ENCODE assay signal across 24 mouse cellular contexts in the genomic region with DNA sequence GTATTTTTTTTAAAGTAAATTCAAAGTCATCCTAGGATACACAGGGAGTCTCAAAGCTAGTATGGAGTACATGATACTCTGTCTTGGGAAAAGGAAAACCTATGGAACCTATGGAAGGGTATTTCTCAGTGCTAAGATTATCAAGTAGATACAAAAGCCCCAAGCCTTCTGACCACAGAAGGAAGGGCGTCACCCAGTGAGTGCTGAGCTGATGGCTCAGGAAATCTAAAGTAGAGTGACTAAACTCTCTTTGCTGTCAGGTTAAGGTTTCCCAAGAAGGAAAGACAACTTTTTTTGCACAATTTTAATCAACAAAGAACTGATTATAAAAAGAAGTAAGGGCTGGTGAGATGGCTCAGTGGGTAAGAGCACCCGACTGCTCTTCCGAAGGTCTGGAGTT. TPM values are rescaled to one million over a fixed set of nuclear protein-coding genes. Genes with fewer than 3 reads are reported as not detected.
DNase-seq lines count a peak whose midpoint lies in the region.
"Had no signal": no experiment of that assay in that cellular context is flagged by ENCODE, and none has a peak within 500 bp of the region (broad histone marks: within the 10 kb centered on the region; RNA-seq: fewer than 3 reads in every experiment).

No protein-coding gene starts in this region.

- H3K4me3 ChIP-seq in macrophage (ENCODE audit: inconsistent target) = no peak overlapping the region
- no peak overlapping the region for H3K4me3 ChIP-seq in heart, embryonic 10.5 days
- H3K4me3 ChIP-seq: embryonic facial prominence, embryonic 12.5 days; embryonic facial prominence, embryonic 15.5 days; forebrain, embryonic 12.5 days; forebrain, embryonic 15.5 days; heart, embryonic 13.5 days had no signal

- 81% methylated on average over 3 of the region's 3 CpGs for WGBS in macrophage (ENCODE audit: missing documents)
- 91% methylated on average over 3 of the region's 3 CpGs for WGBS in heart, embryonic 10.5 days

- peaks cover 15% of the 10 kb centered on the region for H3K4me1 ChIP-seq in heart, embryonic 10.5 days
- H3K4me1 ChIP-seq: embryonic facial prominence, embryonic 12.5 days; embryonic facial prominence, embryonic 15.5 days; forebrain, embryonic 12.5 days; forebrain, embryonic 15.5 days had no signal

- H3K9me3 ChIP-seq in heart, embryonic 10.5 days = no peaks in the 10 kb centered on the region
- H3K9me3 ChIP-seq: embryonic facial prominence, embryonic 12.5 days; embryonic facial prominence, embryonic 15.5 days; forebrain, embryonic 12.5 days; forebrain, embryonic 15.5 days; heart, embryonic 13.5 days had no signal

- no peaks in the 10 kb centered on the region for H3K27me3 ChIP-seq in heart, embryonic 10.5 days (ENCODE audit: insufficient read depth, poor library complexity, severe bottlenecking)
- H3K27me3 ChIP-seq: embryonic facial prominence, embryonic 12.5 days; embryonic facial prominence, embryonic 15.5 days; forebrain, embryonic 12.5 days; forebrain, embryonic 15.5 days; heart, embryonic 13.5 days had no signal

- peaks cover 89% of the 10 kb centered on the region for H3K79me2 ChIP-seq in macrophage (ENCODE audit: inconsistent target)

- DNase-seq in 416B (ENCODE audit: low read depth) = peak; percentile 69
- peak; percentile 10 for DNase-seq in CD4-positive, CD25-positive, alpha-beta regulatory T cell, adult 2 months (ENCODE audit: low read depth, low spot score)
- DNase-seq in T-cell, adult 2 months (ENCODE audit: low spot score) = peak; percentile 6
- DNase-seq in cerebellum, adult 11-12 months = no peak
- DNase-seq in heart, embryonic 10.5 days (ENCODE audit: low spot score) = no peak
- DNase-seq in layer of hippocampus, adult 11-12 months (ENCODE audit: low spot score) = no peak
- DNase-seq in kidney, postnatal 36 days = no peak
- DNase-seq: adrenal gland, postnatal 10 days; adrenal gland, postnatal 36 days; cerebellum, adult 2 months; cerebellum, adult 9-11 months; cerebellum, postnatal 25 days; gastrocnemius, postnatal 25 days; heart, adult 18-20 months; heart, postnatal 14 days; heart, postnatal 4 days had no signal

- peak overlapping the region; percentile 98 for H3K27ac ChIP-seq in macrophage
- no peak overlapping the region for H3K27ac ChIP-seq in heart, embryonic 10.5 days
- H3K27ac ChIP-seq: embryonic facial prominence, embryonic 12.5 days; embryonic facial prominence, embryonic 15.5 days; forebrain, embryonic 12.5 days; forebrain, embryonic 15.5 days; heart, embryonic 13.5 days; hindbrain, embryonic 14.5 days; hindbrain, postnatal 0 days had no signal

- H3K36me3 ChIP-seq in macrophage (ENCODE audit: inconsistent target) = peaks cover 15% of the 10 kb centered on the region; the same call in 1 of the 2 replicates
- H3K36me3 ChIP-seq in heart, embryonic 10.5 days = peaks cover 33% of the 10 kb centered on the region

RNA-seq across cellular contexts. Expression of a gene that starts 22.7 kb away (rescaled TPM):
- total RNA-seq in macrophage (2018; cell fraction: chromatin; rRNA removed) = 10 to 100 TPM; 28.9 to 86.2 (median 49.7) TPM
- 100 to 1,000 TPM; 225 to 367 (median 264) TPM for total RNA-seq in macrophage (2018; cell fraction: cytosol; rRNA removed)
- 10 to 100 TPM; 29.9 to 94.3 (median 69.2) TPM for total RNA-seq in macrophage (2018; cell fraction: nucleus; rRNA removed)
- 216 to 529 TPM (median 268 TPM) in 3 replicates for polyA plus RNA-seq in macrophage (2018)
- 341 and 377 TPM in 2 replicates for polyA plus RNA-seq in heart, embryonic 10.5 days (2016; fragmentation: Nextera tagmentation; extraction: Ambion mirVana)

RNA-seq across cellular contexts. Expression of a gene that starts 28.7 kb away (rescaled TPM):
- total RNA-seq in macrophage (2018; cell fraction: chromatin; rRNA removed) = under 1 TPM in 8 of 26 experiments, not detected in 18; 0.12 to 0.18 (median 0.15) TPM
- total RNA-seq in macrophage (2018; cell fraction: cytosol; rRNA removed) = not detected
- total RNA-seq in macrophage (2018; cell fraction: nucleus; rRNA removed) = under 1 TPM in 5 of 26 experiments, not detected in 21; 0.08 to 0.25 (median 0.18) TPM
- polyA plus RNA-seq in macrophage (2018) = not detected in 3 replicates
- polyA plus RNA-seq in heart, embryonic 10.5 days (2016; fragmentation: Nextera tagmentation; extraction: Ambion mirVana) = 0.28 and 0.49 TPM in 2 replicates
- total RNA-seq: adrenal gland, postnatal 36 days; gastrocnemius, postnatal 25 days had no signal

RNA-seq across cellular contexts. Expression of a gene that starts 32.7 kb away (rescaled TPM):
- total RNA-seq in macrophage (2018; cell fraction: chromatin; rRNA removed) = 1 to 10 TPM in 9 of 26 experiments, under 1 TPM in 17; 0.20 to 2.2 (median 0.70) TPM
- total RNA-seq in macrophage (2018; cell fraction: cytosol; rRNA removed) = under 1 TPM in 14 of 26 experiments, not detected in 12; 0.03 to 0.32 (median 0.05) TPM
- total RNA-seq in macrophage (2018; cell fraction: nucleus; rRNA removed) = 1 to 10 TPM in 6 of 26 experiments, under 1 TPM in 18, not detected in 2; 0.36 to 1.8 (median 0.62) TPM
- 0.03 to 0.11 TPM in 2 of 3 replicates, not detected in the other for polyA plus RNA-seq in macrophage (2018)
- 0.36 and 0.55 TPM in 2 replicates for polyA plus RNA-seq in heart, embryonic 10.5 days (2016; fragmentation: Nextera tagmentation; extraction: Ambion mirVana)

RNA-seq across cellular contexts. Expression of a gene that starts 35.3 kb away (rescaled TPM):
- total RNA-seq in macrophage (2018; cell fraction: chromatin; rRNA removed) = 1 to 10 TPM in 13 of 26 experiments, under 1 TPM in 8, not detected in 5; 0.44 to 4.1 (median 1.3) TPM
- 1 to 10 TPM; 1.3 to 3.9 (median 2.1) TPM for total RNA-seq in macrophage (2018; cell fraction: cytosol; rRNA removed)
- total RNA-seq in macrophage (2018; cell fraction: nucleus; rRNA removed) = 1 to 10 TPM in 14 of 26 experiments, under 1 TPM in 12; 0.35 to 9.0 (median 1.0) TPM
- polyA plus RNA-seq in macrophage (2018) = 1.3 to 7.1 TPM (median 2.0 TPM) in 3 replicates
- 5.6 and 9.8 TPM in 2 replicates for polyA plus RNA-seq in heart, embryonic 10.5 days (2016; fragmentation: Nextera tagmentation; extraction: Ambion mirVana)

RNA-seq across cellular contexts. Expression of a gene that starts 47.5 kb away (rescaled TPM):
- total RNA-seq in macrophage (2018; cell fraction: chromatin; rRNA removed) = 1 to 10 TPM in 22 of 26 experiments, under 1 TPM in 3, not detected in 1; 0.90 to 5.5 (median 2.0) TPM
- 10 to 100 TPM; 39.8 to 84.0 (median 63.6) TPM for total RNA-seq in macrophage (2018; cell fraction: cytosol; rRNA removed)
- total RNA-seq in macrophage (2018; cell fraction: nucleus; rRNA removed) = 10 to 100 TPM in 25 of 26 experiments, 1 to 10 TPM in 1; 8.7 to 57.6 (median 26.1) TPM
- polyA plus RNA-seq in macrophage (2018) = 56.1 to 133 TPM (median 86.1 TPM) in 3 replicates
- 115 and 145 TPM in 2 replicates for polyA plus RNA-seq in heart, embryonic 10.5 days (2016; fragmentation: Nextera tagmentation; extraction: Ambion mirVana)

Comparison
In these comparisons a context has a peak if more than half of its experiments do, and no peak if none do; other contexts are left out.
1. DNase-seq: peak in 416B (single experiment), CD4-positive, CD25-positive, alpha-beta regulatory T cell, adult 2 months (single experiment) and T-cell, adult 2 months (single experiment); none in cerebellum, adult 11-12 months (single experiment), heart, embryonic 10.5 days (single experiment), layer of hippocampus, adult 11-12 months (single experiment) and kidney, postnatal 36 days (0 of 2).